ENCODE assay signal across 8 mouse cellular contexts in genomic region chr10:83151362-83151761, GRCm38 (mm10).
A peak's percentile ranks its signal among the peaks of the same experiment; 100 is the strongest.
DNase-seq lines count a peak whose midpoint lies in the region; ATAC-seq and TF ChIP-seq lines count a peak whose summit lies in the region.
"Had no signal": no experiment of that assay in that cellular context is flagged by ENCODE, and none has a peak within 500 bp of the region (broad histone marks: within the 10 kb centered on the region; RNA-seq: fewer than 3 reads in every experiment).

No protein-coding gene starts in this region.

- no peak for TF ChIP-seq CTCF in lung, postnatal 0 days (IDR thresholded peaks at IDR 0.05)
- no peak for TF ChIP-seq CTCF in kidney, postnatal 0 days (IDR thresholded peaks at IDR 0.05; ENCODE audit: low read depth)

- H3K36me3 ChIP-seq in heart, embryonic 10.5 days, result no peaks in the 10 kb centered on the region
- no peaks in the 10 kb centered on the region for H3K36me3 ChIP-seq in lung, postnatal 0 days (ENCODE audit: insufficient read depth, low read length)
- H3K36me3 ChIP-seq in kidney, postnatal 0 days (ENCODE audit: insufficient read depth, low read length), result no peaks in the 10 kb centered on the region
- H3K36me3 ChIP-seq in neural tube, embryonic 14.5 days (ENCODE audit: control insufficient read depth, insufficient read depth, low read length), result no peaks in the 10 kb centered on the region
- H3K36me3 ChIP-seq: heart, embryonic 13.5 days had no signal

- no peak overlapping the region for H3K9ac ChIP-seq in lung, postnatal 0 days (replicated peaks; ENCODE audit: low read depth)
- no peak overlapping the region for H3K9ac ChIP-seq in kidney, postnatal 0 days (ENCODE audit: low read depth, low read length)
- no peak overlapping the region for H3K9ac ChIP-seq in neural tube, embryonic 14.5 days (replicated peaks; ENCODE audit: low read depth, low read length)
- H3K9ac ChIP-seq: heart, embryonic 13.5 days had no signal

- 84% methylated on average over 6 of the region's 6 CpGs for WGBS in heart, embryonic 10.5 days
- 41% methylated on average over 6 of the region's 6 CpGs for WGBS in lung, postnatal 0 days
- WGBS in kidney, postnatal 0 days, result 27% methylated on average over 6 of the region's 6 CpGs
- 43% methylated on average over 6 of the region's 6 CpGs for WGBS in neural tube, embryonic 14.5 days

- no peak overlapping the region for H3K4me2 ChIP-seq in lung, postnatal 0 days (replicated peaks; ENCODE audit: low read depth, low read length)
- no peak overlapping the region for H3K4me2 ChIP-seq in kidney, postnatal 0 days (ENCODE audit: low read length)
- no peak overlapping the region for H3K4me2 ChIP-seq in neural tube, embryonic 14.5 days (ENCODE audit: low read depth, low read length)
- H3K4me2 ChIP-seq: heart, embryonic 13.5 days had no signal

- no peak overlapping the region for H3K27ac ChIP-seq in heart, embryonic 10.5 days
- no peak overlapping the region for H3K27ac ChIP-seq in lung, postnatal 0 days (ENCODE audit: low read length)
- H3K27ac ChIP-seq in kidney, postnatal 0 days, result no peak overlapping the region
- 0 out of 2 replicates have a peak overlapping the region, but pooled peaks have one; percentile 19 for H3K27ac ChIP-seq in neural tube, embryonic 14.5 days (ENCODE audit: low read depth, low read length)
- H3K27ac ChIP-seq: heart, embryonic 13.5 days had no signal

- peak; percentile 57 for DNase-seq in heart, postnatal 4 days
- no peak for DNase-seq in heart, embryonic 10.5 days (ENCODE audit: low spot score)
- DNase-seq in lung, postnatal 14 days, result peak; percentile 28
- no peak for DNase-seq in lung, postnatal 0 days (ENCODE audit: low spot score)
- peak; percentile 73 for DNase-seq in kidney, postnatal 0 days (ENCODE audit: low spot score)

- 0 out of 2 replicates have a peak, but pooled peaks cover 12% of the 10 kb centered on the region for H3K27me3 ChIP-seq in heart, embryonic 10.5 days (ENCODE audit: insufficient read depth, poor library complexity, severe bottlenecking)
- H3K27me3 ChIP-seq in lung, postnatal 0 days (replicated peaks; ENCODE audit: insufficient read depth, low read length), result no peaks in the 10 kb centered on the region
- no peaks in the 10 kb centered on the region for H3K27me3 ChIP-seq in kidney, postnatal 0 days (ENCODE audit: insufficient read depth, low read length)
- no peaks in the 10 kb centered on the region for H3K27me3 ChIP-seq in neural tube, embryonic 14.5 days (ENCODE audit: control insufficient read depth, insufficient read depth, low read length)
- H3K27me3 ChIP-seq: heart, embryonic 13.5 days had no signal

- H3K4me3 ChIP-seq in heart, embryonic 10.5 days, result no peak overlapping the region
- H3K4me3 ChIP-seq in lung, postnatal 0 days (ENCODE audit: low read depth, low read length), result no peak overlapping the region
- H3K4me3 ChIP-seq in kidney, postnatal 0 days (replicated peaks; ENCODE audit: low read depth, low read length), result no peak overlapping the region
- H3K4me3 ChIP-seq in neural tube, embryonic 14.5 days (ENCODE audit: low read depth, low read length), result no peak overlapping the region
- H3K4me3 ChIP-seq: heart, embryonic 13.5 days had no signal

- H3K4me1 ChIP-seq in heart, embryonic 10.5 days, result peaks cover 27% of the 10 kb centered on the region
- no peaks in the 10 kb centered on the region for H3K4me1 ChIP-seq in lung, postnatal 0 days (ENCODE audit: insufficient read depth, low read depth, low read length)
- peaks cover 22% of the 10 kb centered on the region for H3K4me1 ChIP-seq in kidney, postnatal 0 days (replicated peaks; ENCODE audit: insufficient read depth, low read length)
- H3K4me1 ChIP-seq in neural tube, embryonic 14.5 days (ENCODE audit: control insufficient read depth, insufficient read depth, low read length), result peaks cover 12% of the 10 kb centered on the region

- TF ChIP-seq EP300 in lung, postnatal 0 days (IDR thresholded peaks at IDR 0.05), result no peak

- ATAC-seq in lung, postnatal 0 days, result no peak
- 0 out of 2 replicates have a peak, but pooled peaks have one; percentile 30 for ATAC-seq in kidney, postnatal 0 days (replicated peaks; ENCODE audit: low FRiP score, low read depth)
- no peak for ATAC-seq in neural tube, embryonic 14.5 days (ENCODE audit: low read depth)
- ATAC-seq in monocyte, adult 5-6 weeks (replicated peaks; ENCODE audit: insufficient number of reproducible peaks, low FRiP score, low TSS enrichment, poor library complexity, severe bottlenecking), result no peak

- H3K9me3 ChIP-seq in heart, embryonic 10.5 days, result peaks cover 3% of the 10 kb centered on the region
- no peaks in the 10 kb centered on the region for H3K9me3 ChIP-seq in lung, postnatal 0 days (ENCODE audit: low read length)
- no peaks in the 10 kb centered on the region for H3K9me3 ChIP-seq in kidney, postnatal 0 days (replicated peaks; ENCODE audit: low read length)
- no peaks in the 10 kb centered on the region for H3K9me3 ChIP-seq in neural tube, embryonic 14.5 days (ENCODE audit: control insufficient read depth, low read length)

Comparison
In these comparisons a context has a peak if more than half of its experiments do, and no peak if none do; other contexts are left out.
1. DNase-seq: peak in heart, postnatal 4 days (single experiment), lung, postnatal 14 days (single experiment) and kidney, postnatal 0 days (single experiment); none in heart, embryonic 10.5 days (single experiment) and lung, postnatal 0 days (single experiment).